Mouse (Mus musculus): Measurements from ENCODE around the gene Tm2d3. TPM values are rescaled to one million over a fixed set of nuclear protein-coding genes. Genes with fewer than 3 reads are reported as not detected.
A peak's percentile ranks its signal among the peaks of the same experiment; 100 is the strongest.

Tm2d3 gene
- total and polyA plus RNA-seq, 3 experiments = 21.2 to 51.2 (median 24.0) TPM

GRCm38 (mm10) chr7:65710301-65710700 is 19.3 kb downstream of the Tm2d3 start:
- intact Hi-C loops (cut with DNase I) = no loop called here
- no peak for DNase-seq
- Histone ChIP-seq H3K4me3 (no peak overlapping the region), H3K36me3 (ENCODE audit: control insufficient read depth, insufficient read depth, low read length) (no peaks in the 10 kb centered on the region), H3K4me1 (ENCODE audit: control insufficient read depth, insufficient read depth, low read length) (no peaks in the 10 kb centered on the region), H3K27me3 (ENCODE audit: control insufficient read depth, insufficient read depth, low read length) (no peaks in the 10 kb centered on the region), H3K27ac (no peak overlapping the region), H3K9ac (ENCODE audit: low read depth, low read length) (no peak overlapping the region), H3K79me2 (replicated peaks; ENCODE audit: control insufficient read depth, insufficient read depth, low read length) (no peaks in the 10 kb centered on the region)
- WGBS = 72% methylated on average over 3 of the region's 3 CpGs
- no peak for TF ChIP-seq POLR2A (IDR thresholded peaks at IDR 0.05; ENCODE audit: insufficient read depth, low read depth, low read length)

DNA sequence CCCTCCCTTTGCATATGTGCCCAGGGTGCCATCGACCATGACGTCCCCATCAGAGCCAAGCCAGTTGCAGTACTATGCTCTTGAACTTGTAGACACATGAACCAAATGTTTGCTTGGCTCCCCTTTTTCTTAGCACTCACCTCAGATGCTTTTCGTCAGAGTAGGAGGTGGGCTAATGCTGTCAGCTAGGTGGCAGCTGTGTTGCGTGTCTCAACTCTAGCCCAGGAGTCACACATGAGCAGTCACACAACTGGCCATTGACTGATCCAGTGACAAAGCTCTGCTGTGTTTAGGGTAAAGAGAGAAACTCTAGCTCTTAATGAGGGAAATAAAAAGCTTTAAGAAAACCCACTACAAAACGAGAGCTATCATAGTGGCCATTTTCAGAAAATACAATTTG is 22.8 kb downstream of the Tm2d3 start:
- WGBS = 59% methylated on average over 5 of the region's 5 CpGs

DNA sequence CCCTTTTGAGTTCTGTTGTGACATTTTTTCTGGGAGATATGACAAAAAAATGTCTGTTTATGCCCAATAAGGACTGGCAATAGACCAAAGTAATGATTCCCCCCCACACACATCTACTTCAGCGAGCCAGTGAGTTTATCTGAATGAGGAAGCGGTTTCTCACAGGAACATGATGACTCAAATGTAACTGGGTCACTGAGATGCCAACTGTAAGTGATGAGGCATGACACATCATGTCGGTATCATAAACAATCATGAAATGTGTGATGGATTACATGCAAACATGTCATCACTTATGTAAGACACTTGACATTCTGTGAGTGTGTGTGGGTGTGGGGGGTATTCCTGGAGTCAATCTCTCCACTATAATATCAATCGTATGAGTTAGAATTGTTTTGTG is 23.3 kb downstream of the Tm2d3 start:
- DNase-seq = no peak
- Histone ChIP-seq H3K4me1 (ENCODE audit: control insufficient read depth, insufficient read depth, low read length) (no peaks in the 10 kb centered on the region), H3K4me3 (no peak overlapping the region), H3K27ac (no peak overlapping the region), H3K27me3 (ENCODE audit: control insufficient read depth, insufficient read depth, low read length) (no peaks in the 10 kb centered on the region), H3K79me2 (replicated peaks; ENCODE audit: control insufficient read depth, insufficient read depth, low read length) (no peaks in the 10 kb centered on the region), H3K9ac (ENCODE audit: low read depth, low read length) (no peak overlapping the region), H3K36me3 (ENCODE audit: control insufficient read depth, insufficient read depth, low read length) (no peaks in the 10 kb centered on the region)
- TF ChIP-seq EP300 (IDR thresholded peaks at IDR 0.05; ENCODE audit: insufficient read depth, low read depth, low read length) (no peak), POLR2A (IDR thresholded peaks at IDR 0.05; ENCODE audit: insufficient read depth, low read depth, low read length) (no peak), CTCF (IDR thresholded peaks at IDR 0.05) (no peak)
- 45% methylated on average over 4 of the region's 4 CpGs for WGBS
- intact Hi-C loops (cut with DNase I) = no loop called here

More for the DNA sequence above, 22.8 kb downstream of the Tm2d3 start:
- Histone ChIP-seq H3K79me2 (replicated peaks; ENCODE audit: control insufficient read depth, insufficient read depth, low read length) (no peaks in the 10 kb centered on the region), H3K4me1 (ENCODE audit: control insufficient read depth, insufficient read depth, low read length) (no peaks in the 10 kb centered on the region), H3K4me3 (no peak overlapping the region), H3K36me3 (ENCODE audit: control insufficient read depth, insufficient read depth, low read length) (no peaks in the 10 kb centered on the region), H3K27me3 (ENCODE audit: control insufficient read depth, insufficient read depth, low read length) (no peaks in the 10 kb centered on the region), H3K27ac (no peak overlapping the region), H3K9ac (ENCODE audit: low read depth, low read length) (no peak overlapping the region)
- DNase-seq = no peak
- intact Hi-C loops (cut with DNase I) = no loop called here
- TF ChIP-seq CTCF (IDR thresholded peaks at IDR 0.05) (no peak), EP300 (IDR thresholded peaks at IDR 0.05; ENCODE audit: insufficient read depth, low read depth, low read length) (no peak), POLR2A (IDR thresholded peaks at IDR 0.05; ENCODE audit: insufficient read depth, low read depth, low read length) (no peak)

DNA sequence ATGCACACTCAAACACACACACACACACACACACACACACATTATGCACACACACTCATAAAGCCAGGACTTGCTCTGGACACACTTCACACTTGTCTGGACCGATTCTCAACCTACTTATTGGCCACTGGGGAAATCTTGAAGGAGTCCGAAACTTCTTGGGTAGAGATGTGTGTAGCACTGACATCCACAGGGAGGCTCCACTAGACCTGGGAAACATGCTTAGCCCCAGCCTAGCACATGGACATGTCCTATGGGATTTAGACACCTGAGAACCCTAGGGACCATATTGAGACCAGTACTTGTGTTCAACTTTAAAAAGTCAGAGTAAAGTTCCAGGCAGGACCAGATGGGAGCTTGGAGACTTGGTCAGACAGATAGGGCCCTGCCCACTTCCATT is 43.1 kb downstream of the Tm2d3 start:
- 70% methylated on average over 2 of the region's 2 CpGs for WGBS
- Histone ChIP-seq H3K79me2 (replicated peaks; ENCODE audit: control insufficient read depth, insufficient read depth, low read length) (no peaks in the 10 kb centered on the region), H3K4me3 (no peak overlapping the region), H3K36me3 (ENCODE audit: control insufficient read depth, insufficient read depth, low read length) (no peaks in the 10 kb centered on the region), H3K4me1 (ENCODE audit: control insufficient read depth, insufficient read depth, low read length) (peaks cover 2% of the 10 kb centered on the region), H3K27ac (no peak overlapping the region), H3K27me3 (ENCODE audit: control insufficient read depth, insufficient read depth, low read length) (no peaks in the 10 kb centered on the region), H3K9ac (ENCODE audit: low read depth, low read length) (no peak overlapping the region)
- no peak for DNase-seq
- no peak for TF ChIP-seq EP300 (IDR thresholded peaks at IDR 0.05; ENCODE audit: insufficient read depth, low read depth, low read length)
- TF ChIP-seq CTCF (IDR thresholded peaks at IDR 0.05) = peak; percentile 39
- no peak for TF ChIP-seq POLR2A (IDR thresholded peaks at IDR 0.05; ENCODE audit: insufficient read depth, low read depth, low read length)
- intact Hi-C loops (cut with DNase I) = no loop called here

DNA sequence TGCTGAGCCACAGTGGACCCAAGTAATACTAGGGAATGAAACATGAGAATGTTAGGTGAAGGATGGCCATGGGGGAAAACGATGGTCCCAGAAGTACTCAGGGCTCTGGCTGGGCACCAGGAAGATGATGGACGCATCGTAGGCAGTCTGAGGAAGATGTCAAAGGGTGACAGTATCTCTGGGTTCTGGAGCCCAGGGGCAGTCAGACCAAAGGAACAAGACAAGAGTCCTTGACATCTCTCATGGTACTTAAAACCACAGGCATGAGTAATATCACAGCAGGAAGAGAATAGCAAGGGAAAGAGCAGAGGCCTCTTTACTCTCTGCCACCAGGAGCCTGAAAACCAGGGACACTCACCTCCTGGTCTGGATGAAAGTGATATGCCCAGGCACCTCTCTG is 44.3 kb downstream of the Tm2d3 start:
- H3K27me3 ChIP-seq (ENCODE audit: control insufficient read depth, insufficient read depth, low read length) = no peaks in the 10 kb centered on the region
- no peak overlapping the region for H3K9ac ChIP-seq (ENCODE audit: low read depth, low read length)
- no peak overlapping the region for H3K4me3 ChIP-seq
- DNase-seq = no peak
- H3K27ac ChIP-seq = no peak overlapping the region
- no peaks in the 10 kb centered on the region for H3K36me3 ChIP-seq (ENCODE audit: control insufficient read depth, insufficient read depth, low read length)
- H3K4me1 ChIP-seq (ENCODE audit: control insufficient read depth, insufficient read depth, low read length) = peaks cover 2% of the 10 kb centered on the region
- TF ChIP-seq POLR2A (IDR thresholded peaks at IDR 0.05; ENCODE audit: insufficient read depth, low read depth, low read length) = no peak
- 87% methylated on average over 3 of the region's 3 CpGs for WGBS
- no peaks in the 10 kb centered on the region for H3K79me2 ChIP-seq (replicated peaks; ENCODE audit: control insufficient read depth, insufficient read depth, low read length)
- intact Hi-C loops (cut with DNase I) = no loop called here

DNA sequence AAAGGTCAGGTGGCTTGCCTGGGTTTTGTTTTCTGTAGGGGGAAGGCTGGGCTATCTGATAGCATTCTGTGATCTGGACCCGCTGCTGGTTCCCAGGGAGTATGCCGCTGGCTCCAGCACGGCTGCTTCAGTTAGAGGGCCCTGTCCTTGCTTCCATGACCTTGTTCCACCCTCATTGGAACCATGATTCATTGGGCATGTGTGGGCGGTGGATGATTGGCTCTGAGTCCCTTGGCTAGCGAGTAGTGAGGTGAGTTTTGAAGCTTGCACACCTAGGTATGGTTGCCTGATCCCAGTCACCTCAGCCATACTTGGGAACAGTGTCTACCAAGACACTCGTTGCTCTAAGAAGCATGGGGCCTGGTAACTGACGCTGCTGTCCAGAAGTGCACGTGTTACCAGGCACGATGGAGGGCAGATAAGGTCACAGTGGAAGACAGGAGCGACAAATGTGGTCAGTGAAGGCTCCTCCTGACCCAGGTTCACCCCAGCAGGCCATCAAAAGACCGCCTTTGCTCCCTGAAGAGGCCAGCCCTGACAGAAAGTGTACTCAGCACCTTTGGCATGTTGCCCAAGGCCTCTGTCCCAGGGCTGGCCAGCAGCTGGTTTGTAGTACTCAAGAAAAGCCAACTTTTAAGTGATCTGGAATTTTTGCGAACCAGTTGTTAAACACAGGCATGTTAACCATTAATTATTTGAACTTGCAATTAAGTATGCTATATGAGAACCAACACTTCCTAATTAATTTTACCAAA is 46.5 kb downstream of the Tm2d3 start:
- Histone ChIP-seq H3K9ac (ENCODE audit: low read depth, low read length) (no peak overlapping the region), H3K4me3 (no peak overlapping the region), H3K27ac (no peak overlapping the region), H3K27me3 (ENCODE audit: control insufficient read depth, insufficient read depth, low read length) (no peaks in the 10 kb centered on the region), H3K79me2 (replicated peaks; ENCODE audit: control insufficient read depth, insufficient read depth, low read length) (no peaks in the 10 kb centered on the region), H3K36me3 (ENCODE audit: control insufficient read depth, insufficient read depth, low read length) (no peaks in the 10 kb centered on the region), H3K4me1 (ENCODE audit: control insufficient read depth, insufficient read depth, low read length) (peaks cover 2% of the 10 kb centered on the region)
- TF ChIP-seq POLR2A (IDR thresholded peaks at IDR 0.05; ENCODE audit: insufficient read depth, low read depth, low read length) (no peak), CTCF (IDR thresholded peaks at IDR 0.05) (no peak), EP300 (IDR thresholded peaks at IDR 0.05; ENCODE audit: insufficient read depth, low read depth, low read length) (no peak)
- 54% methylated on average over 12 of the region's 12 CpGs for WGBS
- intact Hi-C loops (cut with DNase I) = no loop called here
- peak; percentile 49 to 50 for DNase-seq

Measured in heart, adult 2 months (tissue).